Comparison of ENCODE assay signal across 11 mouse cellular contexts in genomic region chr17:3218364-3218763, GRCm38 (mm10).
A peak's percentile ranks its signal among the peaks of the same experiment; 100 is the strongest.
DNase-seq lines count a peak whose midpoint lies in the region; ATAC-seq lines count a peak whose summit lies in the region.
"Had no signal": no experiment of that assay in that cellular context is flagged by ENCODE, and none has a peak within 500 bp of the region (broad histone marks: within the 10 kb centered on the region; RNA-seq: fewer than 3 reads in every experiment).

No protein-coding gene starts in this region.

- 46% methylated on average over 7 of the region's 7 CpGs for WGBS in intestine, embryonic 14.5 days
- 64% methylated on average over 7 of the region's 7 CpGs for WGBS in intestine, embryonic 16.5 days
- 84% methylated on average over 7 of the region's 7 CpGs for WGBS in hindbrain, embryonic 13.5 days

- no peak for ATAC-seq in intestine, embryonic 14.5 days (replicated peaks; ENCODE audit: low FRiP score, low TSS enrichment, low read depth)
- ATAC-seq in intestine, embryonic 16.5 days, result no peak
- ATAC-seq in hindbrain, embryonic 13.5 days (ENCODE audit: low FRiP score), result no peak
- ATAC-seq: forebrain, embryonic 13.5 days had no signal

- peaks cover 11% of the 10 kb centered on the region for H3K4me1 ChIP-seq in intestine, embryonic 14.5 days (replicated peaks; ENCODE audit: control insufficient read depth, insufficient read depth, low read length)
- 0 out of 2 replicates have a peak, but pooled peaks cover 4% of the 10 kb centered on the region for H3K4me1 ChIP-seq in intestine, embryonic 16.5 days (ENCODE audit: control insufficient read depth, insufficient read depth, low read length)
- peaks cover 6% of the 10 kb centered on the region for H3K4me1 ChIP-seq in hindbrain, embryonic 13.5 days (replicated peaks)
- H3K4me1 ChIP-seq: embryonic facial prominence, embryonic 12.5 days; forebrain, embryonic 13.5 days had no signal

- H3K4me3 ChIP-seq in intestine, embryonic 14.5 days (ENCODE audit: low read depth, low read length), result no peak overlapping the region
- H3K4me3 ChIP-seq in intestine, embryonic 16.5 days (ENCODE audit: low read length), result no peak overlapping the region
- H3K4me3 ChIP-seq in hindbrain, embryonic 13.5 days, result no peak overlapping the region
- H3K4me3 ChIP-seq: embryonic facial prominence, embryonic 12.5 days; forebrain, embryonic 13.5 days; limb, embryonic 15.5 days had no signal

- peaks cover 31% of the 10 kb centered on the region for H3K36me3 ChIP-seq in intestine, embryonic 14.5 days (ENCODE audit: control insufficient read depth, insufficient read depth, low read length)
- H3K36me3 ChIP-seq in intestine, embryonic 16.5 days (ENCODE audit: control insufficient read depth, insufficient read depth, low read length), result no peaks in the 10 kb centered on the region
- H3K36me3 ChIP-seq in hindbrain, embryonic 13.5 days, result peaks cover 19% of the 10 kb centered on the region

- H3K4me2 ChIP-seq in intestine, embryonic 14.5 days (ENCODE audit: low read length), result no peak overlapping the region
- no peak overlapping the region for H3K4me2 ChIP-seq in intestine, embryonic 16.5 days (ENCODE audit: low read depth, low read length)
- H3K4me2 ChIP-seq in hindbrain, embryonic 13.5 days, result no peak overlapping the region
- H3K4me2 ChIP-seq: embryonic facial prominence, embryonic 12.5 days; forebrain, embryonic 13.5 days; limb, embryonic 15.5 days had no signal

- peak overlapping the region; percentile 38; the same call in 1 of the 2 replicates for H3K27ac ChIP-seq in intestine, embryonic 14.5 days (ENCODE audit: low read depth)
- H3K27ac ChIP-seq in intestine, embryonic 16.5 days (ENCODE audit: low read length), result no peak overlapping the region
- H3K27ac ChIP-seq in hindbrain, embryonic 13.5 days, result no peak overlapping the region
- H3K27ac ChIP-seq: embryonic facial prominence, embryonic 12.5 days; forebrain, embryonic 13.5 days; limb, embryonic 15.5 days had no signal

- no peak for DNase-seq in intestine, embryonic 14.5 days (ENCODE audit: low spot score)
- peak; percentile 24 for DNase-seq in urinary bladder, postnatal 14 days (ENCODE audit: low spot score)
- no peak for DNase-seq in urinary bladder, adult 2 months (ENCODE audit: low spot score)
- DNase-seq in kidney, postnatal 25 days, result peak; percentile 23 to 74
- no peak for DNase-seq in layer of hippocampus, postnatal 25 days (ENCODE audit: extremely low spot score in 1 of 2, low spot score in 1 of 2)
- DNase-seq: cerebellum, postnatal 10 days had no signal

- no peaks in the 10 kb centered on the region for H3K27me3 ChIP-seq in intestine, embryonic 14.5 days (replicated peaks; ENCODE audit: control insufficient read depth, insufficient read depth, low read length)
- no peaks in the 10 kb centered on the region for H3K27me3 ChIP-seq in intestine, embryonic 16.5 days (replicated peaks; ENCODE audit: control insufficient read depth, insufficient read depth, low read length)
- H3K27me3 ChIP-seq in hindbrain, embryonic 13.5 days, result no peaks in the 10 kb centered on the region
- H3K27me3 ChIP-seq: embryonic facial prominence, embryonic 12.5 days; forebrain, embryonic 13.5 days; limb, embryonic 15.5 days had no signal

- no peak overlapping the region for H3K9ac ChIP-seq in intestine, embryonic 14.5 days (ENCODE audit: low read length)
- no peak overlapping the region for H3K9ac ChIP-seq in intestine, embryonic 16.5 days (ENCODE audit: low read depth, low read length)
- no peak overlapping the region for H3K9ac ChIP-seq in hindbrain, embryonic 13.5 days
- H3K9ac ChIP-seq: embryonic facial prominence, embryonic 12.5 days; forebrain, embryonic 13.5 days; limb, embryonic 15.5 days had no signal

- no peaks in the 10 kb centered on the region for H3K9me3 ChIP-seq in intestine, embryonic 14.5 days (ENCODE audit: control insufficient read depth, low read length)
- H3K9me3 ChIP-seq in intestine, embryonic 16.5 days (ENCODE audit: control insufficient read depth, low read length), result no peaks in the 10 kb centered on the region
- H3K9me3 ChIP-seq in hindbrain, embryonic 13.5 days, result no peaks in the 10 kb centered on the region
- H3K9me3 ChIP-seq: embryonic facial prominence, embryonic 12.5 days; forebrain, embryonic 13.5 days; limb, embryonic 15.5 days had no signal

Comparison
In these comparisons a context has a peak if more than half of its experiments do, and no peak if none do; other contexts are left out.
1. DNase-seq: peak in urinary bladder, postnatal 14 days (single experiment) and kidney, postnatal 25 days (2 of 2); none in intestine, embryonic 14.5 days (single experiment), urinary bladder, adult 2 months (single experiment) and layer of hippocampus, postnatal 25 days (0 of 2).